Mouse (Mus musculus) CD4-positive helper T cell, adult 2 months (primary cell): ENCODE data around the gene Crmp1.

Experiments
- DNase-seq: peaks from one replicate; pipeline ENCODE4 v3.0.0-alpha.2; 2012; ENCODE audit warnings: low read depth, missing footprints, low spot score

Gene Crmp1

GRCm38 (mm10) chr5:37241651-37242151, at the start of gene Crmp1:
Gene Crmp1, plus strand, starts transcription at chr5:37241940.
- peak; percentile 53 for DNase-seq

- no peak for DNase-seq
Observed at GRCm38 (mm10) chr5:37196196-37196595, 45.5 kb upstream of the Crmp1 start.

- peak; percentile 41 for DNase-seq
Observed at GRCm38 (mm10) chr5:37196666-37197250, 45.0 kb upstream of the Crmp1 start.

GRCm38 (mm10) chr5:37197423-37197822, 44.3 kb upstream of the Crmp1 start:
- no peak for DNase-seq

DNA sequence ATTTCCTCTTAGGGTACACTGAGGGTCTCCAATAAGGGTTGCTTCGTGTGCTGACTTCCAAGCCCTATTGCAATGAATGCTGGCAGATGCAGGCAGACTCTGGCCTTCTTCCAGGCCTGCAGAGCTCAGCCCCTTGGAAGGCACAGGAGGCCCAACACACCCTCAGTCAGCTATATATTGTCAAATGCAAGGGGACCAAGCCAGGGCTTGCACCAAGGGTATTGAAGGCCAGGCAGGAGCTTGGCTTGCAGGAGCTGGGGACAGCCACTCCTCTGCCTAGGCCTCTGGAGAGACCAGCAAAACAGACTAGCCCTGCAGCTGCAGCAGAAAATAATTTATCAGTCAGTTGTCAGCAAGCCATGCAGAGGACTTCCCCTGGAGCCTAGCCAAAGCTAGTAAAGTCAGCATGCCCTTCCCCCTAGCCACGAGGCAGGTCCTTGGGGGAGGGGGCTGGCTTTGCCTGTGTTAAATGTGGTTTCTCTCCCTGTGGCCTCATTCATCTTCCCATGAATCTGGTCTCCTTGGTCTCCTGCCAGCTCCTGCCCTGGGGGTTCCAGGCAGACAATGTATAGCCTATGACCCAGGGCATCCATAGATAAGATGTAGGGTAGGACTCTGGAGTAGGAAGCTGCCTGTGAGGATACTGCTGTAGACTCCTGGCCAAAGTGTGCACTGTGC, 43.6 kb upstream of the Crmp1 start:
- no peak for DNase-seq

DNA sequence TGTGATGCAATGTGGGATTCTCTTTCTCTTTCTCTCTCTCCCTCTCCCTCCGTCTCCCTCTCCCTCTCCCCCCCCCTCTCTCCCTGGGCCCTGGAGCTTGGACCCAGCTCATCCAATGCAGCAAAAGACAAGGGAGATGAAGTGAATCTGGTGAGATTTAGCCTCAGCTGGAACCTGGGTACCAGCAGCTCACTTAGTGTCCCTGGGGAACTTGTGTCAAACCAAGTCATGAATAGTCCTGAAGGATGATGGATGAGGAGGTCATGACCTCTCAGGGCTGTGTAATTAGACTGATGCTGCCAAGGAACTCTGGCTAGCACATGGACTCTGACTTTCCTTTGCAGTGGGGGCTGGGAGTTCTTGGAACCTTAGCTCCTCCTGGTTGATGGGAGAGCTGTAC, 39.5 kb upstream of the Crmp1 start:
- DNase-seq, result no peak

DNA sequence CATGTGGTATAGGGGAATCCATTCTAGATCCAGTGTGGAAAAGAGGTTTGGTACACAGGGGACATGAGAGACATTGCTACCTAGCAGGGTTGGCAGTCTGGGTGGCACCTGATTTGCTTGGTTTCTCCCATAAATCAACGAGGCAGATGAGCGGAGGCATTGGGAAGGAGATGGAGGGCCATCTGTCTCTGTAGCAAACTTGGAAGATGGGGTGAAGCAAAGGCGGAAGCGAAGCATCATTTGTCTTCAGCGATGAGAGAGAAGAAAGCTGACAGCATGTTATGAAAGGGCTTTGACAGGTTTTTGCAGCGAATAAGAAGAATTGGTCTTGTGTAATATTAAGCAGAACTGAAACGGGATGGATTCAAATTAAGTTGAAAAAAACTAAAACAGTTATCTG, 36.9 kb upstream of the Crmp1 start:
- no peak for DNase-seq

DNA sequence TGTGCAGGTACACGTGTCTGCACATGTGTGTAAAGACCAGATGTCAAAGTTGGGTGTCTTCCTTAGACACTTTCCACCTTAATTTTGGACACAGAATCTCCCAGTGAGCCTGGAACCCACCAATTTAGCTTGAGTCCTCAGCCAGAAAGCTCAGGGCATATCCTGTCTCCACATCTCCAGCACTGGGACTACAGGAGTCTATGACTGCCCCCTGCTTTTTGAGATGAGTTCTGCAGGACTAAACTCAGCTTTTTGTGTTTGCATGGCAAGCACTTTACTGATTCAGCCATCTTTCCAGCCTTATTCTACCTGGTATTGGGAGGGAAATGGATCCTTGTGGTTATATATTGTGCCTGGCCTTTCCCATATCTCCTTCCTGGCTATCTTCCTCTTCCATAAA, 36.3 kb upstream of the Crmp1 start:
- DNase-seq, result no peak

GRCm38 (mm10) chr5:37206364-37206763, 35.4 kb upstream of the Crmp1 start:
- no peak for DNase-seq

DNA sequence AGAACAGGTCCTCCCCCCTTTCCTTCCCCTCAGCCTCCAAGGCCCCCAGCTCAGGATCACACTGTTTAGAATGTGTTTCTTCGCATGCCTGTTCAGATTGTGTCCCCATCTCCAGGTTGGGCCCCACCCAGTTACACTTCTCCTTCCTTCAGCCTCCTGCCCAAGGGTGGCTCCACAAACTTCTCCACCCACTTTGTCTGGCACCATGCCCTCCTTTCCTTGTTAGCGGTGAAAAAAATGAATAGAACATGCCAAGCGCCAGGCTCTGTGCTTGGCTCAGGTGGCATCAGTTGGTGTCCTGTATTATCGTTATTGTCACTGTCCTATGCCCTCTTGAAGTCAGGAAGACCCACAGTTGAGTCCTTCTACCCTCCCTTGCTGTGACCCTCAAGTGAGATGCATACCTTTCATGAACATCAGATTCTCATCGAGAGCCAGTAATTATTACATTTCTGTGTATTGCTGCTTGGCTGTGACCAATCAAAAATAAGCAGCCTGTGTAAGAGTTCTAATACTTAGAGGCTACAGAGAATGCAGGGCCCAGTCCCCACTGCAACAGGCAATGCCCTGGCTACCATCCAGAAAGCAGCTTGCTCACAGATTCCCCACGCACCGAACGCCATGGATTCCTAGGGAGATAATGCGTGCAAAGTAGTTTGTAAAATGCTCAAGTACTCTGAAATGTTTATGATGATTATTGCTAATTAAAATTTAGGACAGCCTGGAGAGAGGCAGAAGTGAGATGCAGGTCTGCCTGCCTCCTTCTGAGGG, 28.6 kb upstream of the Crmp1 start:
- no peak for DNase-seq

DNA sequence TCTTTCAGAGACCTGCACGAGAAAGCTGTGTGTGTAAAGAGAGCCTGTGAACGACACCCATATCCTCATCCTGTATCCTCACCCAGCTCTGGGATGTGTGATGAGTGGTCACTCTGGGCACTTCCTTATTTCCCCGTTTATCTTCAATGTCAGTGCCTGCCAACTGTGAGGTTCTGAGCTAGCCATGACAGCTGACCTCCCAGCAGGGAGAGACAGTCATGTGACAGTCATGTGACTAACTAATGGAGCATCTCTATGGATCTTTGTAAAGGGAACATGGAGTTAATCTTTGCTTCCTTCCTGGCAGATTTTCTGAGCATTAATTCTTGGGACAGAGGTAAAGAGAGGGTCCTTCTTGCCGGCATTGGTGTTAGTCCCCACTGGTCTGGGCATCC, 28.0 kb upstream of the Crmp1 start:
- DNase-seq, result no peak

DNA sequence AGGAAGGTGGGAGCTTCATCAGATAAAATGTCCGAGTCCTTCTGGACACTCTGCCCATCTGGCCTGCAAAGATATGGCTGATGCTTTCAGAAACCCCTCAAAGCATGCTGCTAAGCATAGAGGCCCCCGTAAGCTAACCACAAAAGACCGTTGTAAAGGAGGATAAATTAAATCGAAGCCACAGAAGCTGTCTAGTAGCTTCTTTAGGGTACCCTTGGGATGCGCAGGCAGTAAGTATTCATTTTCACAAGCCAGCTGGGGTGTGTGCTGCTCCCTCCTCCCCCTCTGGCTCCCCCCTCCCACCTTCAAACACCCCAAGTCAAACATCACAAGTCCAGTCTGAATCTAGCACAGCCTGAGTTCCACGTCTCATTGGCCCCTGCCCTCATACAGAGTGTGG, 27.1 kb upstream of the Crmp1 start:
- DNase-seq, result no peak

- no peak for DNase-seq
Observed at GRCm38 (mm10) chr5:37215276-37215675, 26.5 kb upstream of the Crmp1 start.

DNA sequence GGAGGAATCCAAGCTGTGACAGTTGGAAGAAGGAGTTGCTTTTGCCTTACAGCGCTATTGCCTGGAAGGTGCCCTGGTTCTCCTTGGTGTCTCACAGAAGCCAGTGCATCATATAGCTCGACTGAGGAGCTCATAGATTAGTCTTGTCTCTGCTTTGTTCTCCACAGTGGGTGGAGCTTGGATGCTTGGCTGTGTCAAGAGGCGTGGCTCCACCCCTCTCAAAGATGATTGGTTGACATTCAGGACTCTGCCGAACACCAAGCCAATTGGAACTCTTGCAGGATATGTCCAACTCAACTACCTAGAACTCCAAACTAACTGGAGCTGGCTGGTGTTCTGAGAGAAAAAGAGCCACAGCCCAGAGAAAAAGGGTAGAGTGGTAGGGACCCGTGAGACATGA, 22.1 kb upstream of the Crmp1 start:
- DNase-seq, result no peak

DNA sequence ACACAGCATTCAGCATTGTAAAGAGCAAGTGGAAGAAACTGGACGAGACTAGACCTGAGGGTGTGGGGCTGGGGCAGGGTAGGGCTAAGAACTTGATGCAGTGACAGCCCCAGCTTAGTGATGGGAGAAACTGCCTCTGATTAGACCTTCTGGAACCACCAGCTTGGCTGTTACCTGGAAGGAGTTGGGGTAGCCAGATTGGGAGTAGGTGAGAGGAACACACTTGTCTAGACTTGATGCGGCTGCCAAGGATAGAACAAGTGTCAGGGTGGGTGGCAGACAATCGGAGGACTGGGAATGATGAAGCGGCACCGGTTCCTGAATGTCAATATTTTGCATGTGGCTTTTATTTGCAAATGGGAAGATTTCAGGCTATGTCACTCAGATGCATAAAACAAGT, 21.2 kb upstream of the Crmp1 start:
- no peak for DNase-seq

- no peak for DNase-seq
Observed at GRCm38 (mm10) chr5:37221563-37221962, 20.2 kb upstream of the Crmp1 start.

DNA sequence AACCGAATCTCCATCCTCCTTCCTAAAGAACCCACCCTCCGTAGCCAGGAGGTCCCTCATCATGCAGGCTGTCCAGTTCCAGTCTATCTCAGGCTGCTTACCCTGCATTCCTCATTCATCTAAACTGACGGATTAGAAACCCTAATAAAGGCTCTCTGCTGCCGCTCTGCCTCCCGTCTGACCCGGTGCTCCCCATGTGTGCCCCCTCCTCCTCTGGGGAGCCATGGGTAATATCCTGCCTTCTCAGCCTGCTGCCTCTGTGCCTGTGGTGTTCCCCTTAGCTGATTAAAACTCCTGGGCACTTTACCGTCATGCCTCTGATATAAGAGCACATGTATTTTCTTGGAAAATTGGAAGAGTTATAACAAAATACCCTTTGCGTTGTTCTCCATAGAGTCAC, 19.4 kb upstream of the Crmp1 start:
- DNase-seq, result no peak

DNA sequence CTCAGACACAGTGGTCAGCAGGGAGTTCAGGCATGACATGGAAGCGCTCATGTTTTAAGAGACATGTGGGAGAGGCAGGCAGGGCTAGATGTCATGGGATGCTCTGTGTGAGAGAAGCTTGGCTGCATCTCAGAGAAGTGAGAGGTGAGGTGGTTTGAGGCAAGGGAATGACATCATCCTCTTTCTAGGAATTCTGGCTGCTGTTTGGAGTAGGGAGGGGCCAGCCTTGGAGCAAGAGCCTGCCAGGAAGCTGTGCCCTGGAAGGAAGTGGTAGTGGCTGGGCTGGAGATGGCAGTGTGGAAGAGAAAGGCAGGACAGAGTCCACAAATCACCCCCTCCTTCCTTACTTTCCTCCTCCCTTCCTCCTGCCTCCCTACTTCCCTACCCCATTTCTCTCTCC, 16.0 kb upstream of the Crmp1 start:
- no peak for DNase-seq

DNA sequence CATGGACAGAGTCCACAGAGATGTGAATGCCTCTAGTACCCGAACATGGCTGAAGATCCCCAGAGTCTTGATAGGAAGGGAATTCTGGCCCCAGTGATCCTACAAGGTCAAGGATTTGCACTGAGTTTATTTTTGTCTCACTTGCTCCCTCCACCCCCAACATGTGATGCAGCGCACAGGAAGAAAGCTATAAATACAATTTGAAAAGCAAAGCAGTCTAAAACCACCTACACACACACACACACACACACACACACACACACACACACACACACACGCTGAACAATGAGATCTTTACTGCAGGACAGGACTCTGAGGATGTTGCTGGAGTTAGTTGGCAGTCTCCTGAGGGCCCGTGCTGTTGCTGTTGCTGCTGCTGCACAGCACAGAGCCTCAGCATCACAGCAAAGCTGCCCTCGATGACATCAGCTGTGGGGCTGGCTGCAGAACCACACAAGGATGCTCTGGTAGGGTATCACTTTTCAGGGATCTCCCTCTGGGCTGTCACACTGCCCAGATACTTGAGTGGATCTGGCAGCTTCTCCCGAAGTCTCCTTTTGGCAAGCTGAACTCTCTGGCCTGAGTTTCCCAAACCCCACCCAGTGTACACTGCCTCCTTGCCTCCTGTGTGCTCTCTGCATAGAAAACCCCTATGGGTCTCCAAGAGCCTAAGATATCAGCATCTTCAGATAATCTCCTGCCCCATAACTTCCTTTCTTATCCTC, 13.6 kb upstream of the Crmp1 start:
- no peak for DNase-seq

- DNase-seq, result no peak
Observed at GRCm38 (mm10) chr5:37228894-37229293, 12.8 kb upstream of the Crmp1 start.

GRCm38 (mm10) chr5:37233010-37233557, 8.7 kb upstream of the Crmp1 start:
- DNase-seq, result no peak

DNA sequence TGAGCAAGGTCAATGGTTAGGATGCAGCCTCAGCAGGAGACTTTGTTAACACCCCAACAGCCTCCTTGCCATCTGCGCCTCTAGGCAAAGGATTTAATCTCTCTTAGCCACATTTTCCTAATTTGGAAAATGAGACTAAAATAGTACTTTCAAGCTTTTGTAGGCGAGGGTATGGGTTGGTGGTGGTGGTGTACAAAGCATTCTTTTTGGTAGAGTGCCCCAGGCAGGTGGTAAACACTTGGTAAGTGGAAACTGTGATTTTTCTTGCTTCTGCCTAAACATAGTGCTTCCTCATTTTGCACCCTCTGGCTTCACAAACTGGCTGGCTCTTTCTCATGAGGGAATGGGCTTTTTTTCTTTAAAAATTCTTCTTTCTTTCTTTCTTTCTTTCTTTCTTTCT, 3.1 kb upstream of the Crmp1 start:
- no peak for DNase-seq
